Mouse (Mus musculus): ENCODE measurements at regions not wholly inside any gene's neighbourhood (a gene's known extent, or its start where the extent isn't known, plus 50 kb on each side); places are given as distances from the start of the nearest gene placed in this dataset.

DNA sequence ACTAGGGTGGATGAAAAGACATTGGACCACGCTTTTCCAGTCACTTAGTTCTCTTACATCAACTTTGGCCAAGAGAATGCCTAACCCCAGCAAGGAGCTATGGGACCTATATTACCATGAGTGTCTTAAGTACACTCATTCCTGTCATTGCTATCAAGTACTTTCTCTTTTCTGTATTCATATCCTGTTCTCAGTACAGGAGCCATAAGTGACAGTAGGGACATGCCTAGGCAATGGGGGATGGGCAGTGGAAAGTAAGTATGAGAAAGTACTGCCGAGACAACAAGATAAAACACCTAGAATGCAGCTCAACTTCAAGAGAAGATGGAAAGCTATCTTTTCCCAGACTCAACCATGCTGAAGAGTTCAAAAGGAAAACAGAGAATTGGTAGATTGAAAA is 247.6 kb upstream of the Prep start:
- H3K9ac ChIP-seq, result no peak overlapping the region
- no peak overlapping the region for H3K27ac ChIP-seq (replicated peaks)
- WGBS (ENCODE audit: insufficient replicate concordance), result 55% methylated on average over 2 of the region's 2 CpGs
- H3K27me3 ChIP-seq, result no peaks in the 10 kb centered on the region
- H3K4me3 ChIP-seq (replicated peaks), result no peak overlapping the region
- H3K4me1 ChIP-seq (replicated peaks), result no peaks in the 10 kb centered on the region
- no peaks in the 10 kb centered on the region for H3K9me3 ChIP-seq (replicated peaks)
- no peak overlapping the region for H3K4me2 ChIP-seq
- no peaks in the 10 kb centered on the region for H3K36me3 ChIP-seq (replicated peaks)
- ATAC-seq (ENCODE audit: insufficient read depth), result no peak

DNA sequence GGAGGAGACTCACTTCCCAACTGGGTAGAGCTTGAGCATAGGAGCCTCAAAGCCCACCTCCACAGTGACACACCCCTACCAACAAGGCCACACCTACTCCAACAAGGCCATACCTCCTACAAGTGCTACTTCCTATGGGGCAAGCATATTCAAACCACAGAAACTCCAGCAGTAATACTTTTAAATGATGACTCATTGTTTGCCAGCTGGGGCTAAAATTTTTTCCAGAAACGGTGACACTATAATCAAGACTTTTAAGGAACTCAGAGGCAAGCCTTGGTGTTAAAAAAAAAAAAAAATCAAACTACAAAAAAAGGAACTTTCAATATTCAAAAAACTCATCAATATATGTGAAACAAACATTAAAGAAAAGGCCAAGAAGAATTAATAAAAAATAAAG is 248.4 kb upstream of the Prep start:
- ATAC-seq (ENCODE audit: insufficient read depth), result no peak
- no peaks in the 10 kb centered on the region for H3K9me3 ChIP-seq (replicated peaks)
- no peaks in the 10 kb centered on the region for H3K27me3 ChIP-seq
- no peak overlapping the region for H3K4me3 ChIP-seq (replicated peaks)
- 21% methylated on average over 1 of the region's 1 CpGs for WGBS (ENCODE audit: insufficient replicate concordance)
- no peak overlapping the region for H3K9ac ChIP-seq
- no peak overlapping the region for H3K27ac ChIP-seq (replicated peaks)
- no peak overlapping the region for H3K4me2 ChIP-seq
- no peaks in the 10 kb centered on the region for H3K4me1 ChIP-seq (replicated peaks)
- no peaks in the 10 kb centered on the region for H3K36me3 ChIP-seq (replicated peaks)

DNA sequence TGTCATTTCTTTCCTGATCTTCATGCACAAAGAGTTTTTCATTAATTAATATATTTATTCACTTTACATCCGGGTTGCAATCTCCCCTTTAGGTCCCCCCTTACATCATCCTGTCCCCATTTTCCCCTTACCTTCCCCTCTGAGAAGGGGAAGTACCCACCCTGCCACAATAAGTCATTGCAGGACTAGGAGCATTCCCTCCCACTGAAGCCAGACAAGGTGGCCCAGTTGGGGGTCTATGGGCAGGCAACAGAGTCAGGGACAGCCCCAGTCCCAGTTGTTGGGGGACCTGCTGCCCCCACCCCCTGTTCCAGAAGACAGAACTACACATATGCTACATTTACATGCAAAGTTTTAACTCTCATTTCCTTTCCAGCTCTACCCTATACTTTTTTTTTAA is 267.9 kb upstream of the Prdm1 start:
- 32% methylated on average over 1 of the region's 1 CpGs for WGBS (ENCODE audit: insufficient replicate concordance)
- ATAC-seq (ENCODE audit: insufficient read depth), result no peak
- Histone ChIP-seq H3K36me3 (replicated peaks) (no peaks in the 10 kb centered on the region), H3K27me3 (no peaks in the 10 kb centered on the region), H3K27ac (replicated peaks) (no peak overlapping the region), H3K4me1 (replicated peaks) (no peaks in the 10 kb centered on the region), H3K4me3 (replicated peaks) (no peak overlapping the region), H3K4me2 (no peak overlapping the region), H3K9me3 (replicated peaks) (no peaks in the 10 kb centered on the region), H3K9ac (no peak overlapping the region)

DNA sequence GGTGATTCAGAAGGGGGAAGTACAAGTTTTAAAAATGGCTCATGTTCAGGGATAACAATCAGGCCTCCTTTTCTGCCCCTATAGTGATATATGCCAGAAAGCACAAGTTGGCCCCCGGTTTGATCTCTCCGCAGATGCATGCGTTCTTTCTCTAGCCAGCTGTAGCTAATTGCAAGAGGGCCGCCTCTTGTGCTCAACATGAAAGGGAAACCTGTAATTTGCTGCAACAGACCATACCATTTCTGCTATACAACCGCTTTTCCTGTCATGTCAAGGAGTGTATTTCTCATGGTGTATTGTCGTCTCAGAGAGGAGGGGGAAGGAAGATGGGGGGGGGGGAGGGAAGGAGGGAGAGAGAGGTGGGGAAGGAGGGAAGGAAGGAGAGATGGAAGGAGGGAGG is 257.1 kb upstream of the Prdm1 start:
- Histone ChIP-seq H3K4me1 (replicated peaks) (no peaks in the 10 kb centered on the region), H3K36me3 (replicated peaks) (no peaks in the 10 kb centered on the region), H3K9me3 (replicated peaks) (no peaks in the 10 kb centered on the region), H3K27ac (replicated peaks) (no peak overlapping the region), H3K9ac (no peak overlapping the region), H3K4me2 (no peak overlapping the region), H3K27me3 (no peaks in the 10 kb centered on the region), H3K4me3 (replicated peaks) (no peak overlapping the region)
- 63% methylated on average over 6 of the region's 6 CpGs for WGBS (ENCODE audit: insufficient replicate concordance)
- no peak for ATAC-seq (ENCODE audit: insufficient read depth)

DNA sequence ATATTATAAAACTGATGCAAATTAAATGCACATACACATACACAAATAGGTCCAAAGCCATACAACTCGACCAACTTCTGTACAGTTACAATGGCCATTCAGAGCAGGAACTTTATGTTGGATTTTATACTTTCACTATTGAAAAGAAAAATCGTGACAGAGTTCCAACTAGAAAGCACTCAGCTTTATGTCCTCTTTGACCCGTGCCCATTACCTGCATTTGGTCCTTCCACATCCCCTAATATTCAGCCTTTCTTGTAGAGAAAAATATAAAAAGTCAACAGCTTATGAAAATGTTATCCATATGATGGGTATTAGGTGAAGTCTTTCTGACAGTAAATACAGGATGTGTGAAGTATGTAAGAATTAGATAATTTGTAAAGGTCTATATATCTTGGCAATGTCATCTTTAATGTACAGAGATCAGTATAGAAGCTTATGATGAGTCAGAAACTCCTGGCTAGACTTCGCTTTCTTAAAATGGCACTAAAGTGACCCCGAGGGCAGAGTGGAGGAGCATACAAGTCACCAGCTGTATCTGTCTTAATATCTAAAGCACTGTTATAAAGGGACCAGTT is 252.2 kb upstream of the Prdm1 start:
- Histone ChIP-seq H3K27ac (replicated peaks) (no peak overlapping the region), H3K9ac (no peak overlapping the region), H3K9me3 (replicated peaks) (no peaks in the 10 kb centered on the region), H3K4me3 (replicated peaks) (no peak overlapping the region), H3K4me1 (replicated peaks) (no peaks in the 10 kb centered on the region), H3K27me3 (no peaks in the 10 kb centered on the region), H3K36me3 (replicated peaks) (no peaks in the 10 kb centered on the region), H3K4me2 (no peak overlapping the region)
- 64% methylated on average over 5 of the region's 5 CpGs for WGBS (ENCODE audit: insufficient replicate concordance)
- no peak for ATAC-seq (ENCODE audit: insufficient read depth)

DNA sequence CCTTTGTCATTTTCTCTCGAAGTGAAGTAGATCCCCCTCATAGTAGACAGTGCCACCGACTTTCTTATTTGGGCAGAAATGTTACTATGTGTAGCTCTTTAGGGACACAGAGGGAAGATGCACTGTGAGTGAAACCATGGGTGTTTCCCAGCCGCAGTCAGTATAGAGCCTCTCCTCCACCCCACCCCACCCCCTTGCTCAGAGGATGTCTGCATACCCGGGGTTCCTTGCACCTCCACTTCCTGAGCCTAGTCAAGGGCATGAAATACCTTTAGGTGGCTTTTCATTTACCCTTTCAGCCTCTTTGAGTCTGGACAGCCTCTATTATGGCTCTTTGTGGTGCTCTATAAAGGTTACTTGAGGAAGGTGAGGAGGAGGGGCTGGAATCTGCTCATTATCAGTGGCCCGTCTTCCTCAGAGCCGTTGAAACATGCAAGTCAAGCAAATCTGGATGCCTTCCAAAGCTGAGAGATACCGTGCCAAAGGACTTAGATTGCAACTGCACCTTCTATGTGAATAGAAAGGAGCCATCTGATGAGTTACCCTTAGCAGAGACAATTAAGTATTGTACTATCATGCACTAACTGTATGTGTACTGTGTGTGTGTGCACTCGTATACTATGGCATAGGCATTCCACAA is 251.4 kb upstream of the Prdm1 start:
- no peak for ATAC-seq (ENCODE audit: insufficient read depth)
- no peak overlapping the region for H3K4me3 ChIP-seq (replicated peaks)
- whole genome bisulfite sequencing (ENCODE audit: insufficient replicate concordance), result 44% methylated on average over 8 of the region's 8 CpGs
- no peaks in the 10 kb centered on the region for H3K36me3 ChIP-seq (replicated peaks)
- no peaks in the 10 kb centered on the region for H3K27me3 ChIP-seq
- H3K9ac ChIP-seq, result no peak overlapping the region
- no peak overlapping the region for H3K4me2 ChIP-seq
- no peaks in the 10 kb centered on the region for H3K9me3 ChIP-seq (replicated peaks)
- H3K27ac ChIP-seq (replicated peaks), result no peak overlapping the region
- H3K4me1 ChIP-seq (replicated peaks), result no peaks in the 10 kb centered on the region

DNA sequence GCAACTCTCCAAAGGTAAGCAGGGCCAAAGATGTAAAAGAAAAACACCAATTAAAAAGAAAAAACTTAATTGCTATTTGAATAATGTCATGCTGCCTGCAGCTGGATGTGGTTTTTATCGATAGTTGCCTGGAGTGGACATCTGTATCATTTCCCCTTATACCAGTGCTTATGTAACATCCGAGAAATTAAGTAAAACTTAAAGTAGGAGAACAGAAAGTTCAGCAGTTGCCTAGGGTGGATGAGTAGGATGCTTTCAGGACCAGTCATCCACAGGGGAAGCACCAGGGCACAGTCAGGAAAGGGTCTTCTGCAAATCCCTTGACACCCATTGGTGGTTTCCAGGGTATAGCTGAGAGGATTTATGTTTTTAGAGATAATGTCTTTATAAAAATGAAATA is 248.9 kb upstream of the Prdm1 start:
- Histone ChIP-seq H3K4me3 (replicated peaks) (no peak overlapping the region), H3K36me3 (replicated peaks) (no peaks in the 10 kb centered on the region), H3K27ac (replicated peaks) (no peak overlapping the region), H3K9me3 (replicated peaks) (no peaks in the 10 kb centered on the region), H3K4me2 (no peak overlapping the region), H3K27me3 (no peaks in the 10 kb centered on the region), H3K9ac (no peak overlapping the region), H3K4me1 (replicated peaks) (no peaks in the 10 kb centered on the region)
- WGBS (ENCODE audit: insufficient replicate concordance), result 64% methylated on average over 2 of the region's 2 CpGs
- no peak for ATAC-seq (ENCODE audit: insufficient read depth)

DNA sequence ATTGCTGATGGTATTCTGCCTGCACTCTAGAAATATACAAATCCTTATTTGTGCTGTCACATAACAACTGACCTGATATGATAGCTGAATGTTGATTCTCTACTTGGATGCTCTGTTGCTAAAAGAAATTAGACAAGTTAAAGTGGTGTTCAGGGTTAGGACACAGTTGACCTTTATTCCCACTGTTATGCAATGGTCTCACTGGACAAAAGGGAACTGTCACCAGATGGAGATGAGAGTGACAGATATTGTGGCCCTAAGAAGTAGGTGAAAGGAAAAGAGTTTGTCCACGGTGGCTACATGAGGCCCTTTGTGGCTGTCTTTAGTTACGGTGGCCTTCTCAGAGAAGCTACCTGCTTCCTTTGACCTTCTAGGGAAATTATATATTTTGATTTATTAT is 247.9 kb upstream of the Prdm1 start:
- Histone ChIP-seq H3K36me3 (replicated peaks) (no peaks in the 10 kb centered on the region), H3K4me1 (replicated peaks) (no peaks in the 10 kb centered on the region), H3K27me3 (no peaks in the 10 kb centered on the region), H3K4me2 (no peak overlapping the region), H3K9me3 (replicated peaks) (no peaks in the 10 kb centered on the region), H3K9ac (no peak overlapping the region), H3K4me3 (replicated peaks) (no peak overlapping the region), H3K27ac (replicated peaks) (no peak overlapping the region)
- 42% methylated on average over 2 of the region's 2 CpGs for WGBS (ENCODE audit: insufficient replicate concordance)
- no peak for ATAC-seq (ENCODE audit: insufficient read depth)

DNA sequence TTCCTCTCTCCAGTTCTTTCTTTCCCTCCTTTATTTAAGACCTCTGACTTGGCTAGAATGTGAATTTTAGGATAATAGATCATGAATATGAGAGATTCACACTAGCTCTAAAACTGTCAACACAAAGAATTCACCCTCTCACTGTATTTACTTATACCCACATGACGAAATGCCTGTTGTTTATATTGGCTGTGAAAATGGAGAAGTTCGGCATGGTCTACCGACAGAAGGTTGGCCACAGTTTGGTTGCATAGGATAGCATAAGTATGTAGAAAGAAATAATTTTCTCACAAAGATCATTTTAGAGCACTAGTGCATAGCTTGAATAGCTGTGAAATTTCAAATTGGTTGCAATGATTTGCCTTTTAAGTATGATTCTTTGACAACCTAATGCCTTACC is 237.2 kb upstream of the Prdm1 start:
- Histone ChIP-seq H3K27ac (replicated peaks) (no peak overlapping the region), H3K36me3 (replicated peaks) (no peaks in the 10 kb centered on the region), H3K9me3 (replicated peaks) (no peaks in the 10 kb centered on the region), H3K4me2 (no peak overlapping the region), H3K9ac (no peak overlapping the region), H3K4me3 (replicated peaks) (no peak overlapping the region), H3K4me1 (replicated peaks) (peaks cover 14% of the 10 kb centered on the region; the same call in 1 of the 2 replicates), H3K27me3 (no peaks in the 10 kb centered on the region)
- WGBS (ENCODE audit: insufficient replicate concordance), result 46% methylated on average over 3 of the region's 3 CpGs
- no peak for ATAC-seq (ENCODE audit: insufficient read depth)

DNA sequence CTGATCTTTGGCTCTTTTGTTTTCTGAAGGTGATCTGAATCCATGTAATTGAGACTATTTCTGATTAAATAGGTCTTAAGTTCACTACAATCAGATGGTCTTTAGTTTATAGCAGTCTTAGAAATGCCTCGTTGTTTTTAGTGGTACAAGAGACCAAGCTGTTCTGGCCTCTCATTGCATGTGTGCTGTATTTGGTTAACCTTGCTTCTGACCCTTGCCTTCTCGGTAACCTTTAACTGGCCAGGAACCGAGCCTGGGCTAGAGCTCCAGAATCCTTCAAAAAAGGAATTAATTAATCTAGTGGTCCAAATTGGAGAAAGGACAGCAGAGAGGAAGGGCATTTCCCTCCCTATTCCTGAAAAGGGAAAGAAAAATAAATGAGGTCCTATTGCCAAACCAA is 234.8 kb upstream of the Prdm1 start:
- Histone ChIP-seq H3K27ac (replicated peaks) (0 out of 2 replicates have a peak overlapping the region, but pooled peaks have one; percentile 14), H3K9me3 (replicated peaks) (no peaks in the 10 kb centered on the region), H3K9ac (no peak overlapping the region), H3K4me3 (replicated peaks) (no peak overlapping the region), H3K4me2 (no peak overlapping the region), H3K4me1 (replicated peaks) (peaks cover 14% of the 10 kb centered on the region; the same call in 1 of the 2 replicates), H3K27me3 (no peaks in the 10 kb centered on the region), H3K36me3 (replicated peaks) (no peaks in the 10 kb centered on the region)
- WGBS (ENCODE audit: insufficient replicate concordance), result 56% methylated on average over 3 of the region's 3 CpGs
- ATAC-seq (ENCODE audit: insufficient read depth), result no peak

DNA sequence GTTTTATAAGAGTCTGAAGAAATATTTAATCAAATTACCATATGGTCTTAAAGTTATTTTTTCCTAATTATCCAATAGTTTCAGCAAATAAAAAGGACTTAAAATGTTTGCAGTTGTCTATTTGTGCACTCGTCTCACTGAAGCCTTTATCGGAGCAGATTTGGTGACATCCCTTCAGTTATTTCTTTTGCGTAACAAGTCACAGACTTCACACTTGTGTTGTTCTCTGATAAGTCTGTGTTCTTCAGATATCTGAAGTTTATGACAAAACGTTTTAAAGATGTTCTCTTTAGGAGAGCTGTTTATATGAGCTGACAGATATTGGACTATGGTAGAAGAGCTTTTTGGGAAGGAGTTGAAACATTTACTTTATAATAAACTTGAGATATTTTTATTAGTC is 233.8 kb upstream of the Prdm1 start:
- 15% methylated on average over 4 of the region's 4 CpGs for WGBS (ENCODE audit: insufficient replicate concordance)
- H3K27ac ChIP-seq (replicated peaks), result no peak overlapping the region
- H3K27me3 ChIP-seq, result no peaks in the 10 kb centered on the region
- H3K4me1 ChIP-seq (replicated peaks), result peaks cover 14% of the 10 kb centered on the region; the same call in 1 of the 2 replicates
- no peaks in the 10 kb centered on the region for H3K9me3 ChIP-seq (replicated peaks)
- H3K4me3 ChIP-seq (replicated peaks), result no peak overlapping the region
- H3K36me3 ChIP-seq (replicated peaks), result no peaks in the 10 kb centered on the region
- no peak overlapping the region for H3K9ac ChIP-seq
- H3K4me2 ChIP-seq, result no peak overlapping the region
- ATAC-seq (ENCODE audit: insufficient read depth), result peak; percentile 63

DNA sequence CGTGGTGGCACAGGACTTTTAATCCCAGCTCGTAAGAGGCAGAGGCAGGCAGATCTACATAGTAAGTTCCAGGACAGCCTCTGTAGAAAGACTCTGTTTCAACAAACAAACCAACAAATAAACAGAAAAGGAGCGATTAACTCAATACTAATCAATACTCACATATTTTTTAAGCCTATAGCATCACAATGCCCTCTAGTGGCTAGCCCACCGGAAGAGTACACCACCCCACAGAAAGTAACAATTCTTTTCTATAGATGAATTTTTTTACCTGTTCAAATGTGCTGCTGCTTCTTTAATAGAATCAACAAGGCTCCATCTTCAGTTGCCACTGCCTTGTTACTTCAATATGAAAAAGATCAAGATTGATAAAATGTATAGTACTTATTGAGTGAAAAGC is 233.0 kb upstream of the Prdm1 start:
- Histone ChIP-seq H3K27ac (replicated peaks) (no peak overlapping the region), H3K9ac (no peak overlapping the region), H3K4me1 (replicated peaks) (peaks cover 14% of the 10 kb centered on the region; the same call in 1 of the 2 replicates), H3K9me3 (replicated peaks) (no peaks in the 10 kb centered on the region), H3K4me3 (replicated peaks) (no peak overlapping the region), H3K4me2 (no peak overlapping the region), H3K36me3 (replicated peaks) (no peaks in the 10 kb centered on the region), H3K27me3 (no peaks in the 10 kb centered on the region)
- 46% methylated on average over 4 of the region's 4 CpGs for WGBS (ENCODE audit: insufficient replicate concordance)
- no peak for ATAC-seq (ENCODE audit: insufficient read depth)
